Mouse (Mus musculus) testis, adult 2 months (tissue): ENCODE measurements around the gene 4930556J24Rik. TPM values are rescaled to one million over a fixed set of nuclear protein-coding genes. Genes with fewer than 3 reads are reported as not detected.
"Not testable (repeated sequence)": the region's sequence is repeated elsewhere in the genome, so short reads cannot be mapped to it uniquely, and the experiment has no call there.

Experiments
- H3K27ac ChIP-seq: fragments of 200-500 bp; 2 replicates; pipeline ENCODE4 v1.5.1; 2012; ENCODE audit warnings: low read depth, low read length; ENCODE audit not compliant: control insufficient read depth, insufficient read depth
- H3K27me3 ChIP-seq: fragments of 200-500 bp; 2 replicates; pipeline ENCODE4 v1.6.1; 2012; ENCODE audit warnings: mild to moderate bottlenecking, low read length, moderate library complexity; ENCODE audit not compliant: control insufficient read depth, insufficient read depth
- H3K36me3 ChIP-seq: fragments of 200-500 bp; 2 replicates; pipeline ENCODE4 v1.6.1; 2012; ENCODE audit warnings: mild to moderate bottlenecking, low read length; ENCODE audit not compliant: control insufficient read depth, insufficient read depth
- H3K4me1 ChIP-seq: fragments of 200-500 bp; 2 replicates; pipeline ENCODE4 v1.6.1; 2012; ENCODE audit warnings: low read length; ENCODE audit not compliant: control insufficient read depth, insufficient read depth
- H3K4me3 ChIP-seq: fragments of 200-500 bp; 2 replicates; pipeline ENCODE4 v1.5.1; 2012; ENCODE audit warnings: low read depth, mild to moderate bottlenecking, low read length, moderate library complexity, mixed read lengths; ENCODE audit not compliant: control insufficient read depth
- CTCF ChIP-seq: fragments of 200-500 bp; IDR thresholded peaks from 2 replicates; pipeline ENCODE4 v1.5.1; 2012; ENCODE audit warnings: low read depth, mild to moderate bottlenecking, inconsistent platforms, low read length, moderate library complexity; ENCODE audit not compliant: control insufficient read depth, insufficient read depth, insufficient replicate concordance
- POLR2A ChIP-seq: fragments of 200-500 bp; IDR thresholded peaks from 2 replicates; pipeline ENCODE4 v1.6.1; 2012; ENCODE audit warnings: low read depth, mild to moderate bottlenecking, inconsistent platforms, low read length, moderate library complexity; ENCODE audit not compliant: control insufficient read depth
- polyA plus RNA-seq: library from polyadenylated mRNA; depleted of rRNA; stranded (reverse); fragments of >200 nt; gene quantifications from 2 replicates; pipeline ENCODE4 v1.2.3, GENCODE M21; 2012

Gene 4930556J24Rik
- polyA plus RNA-seq, 1 experiment: 1.6 TPM

DNA sequence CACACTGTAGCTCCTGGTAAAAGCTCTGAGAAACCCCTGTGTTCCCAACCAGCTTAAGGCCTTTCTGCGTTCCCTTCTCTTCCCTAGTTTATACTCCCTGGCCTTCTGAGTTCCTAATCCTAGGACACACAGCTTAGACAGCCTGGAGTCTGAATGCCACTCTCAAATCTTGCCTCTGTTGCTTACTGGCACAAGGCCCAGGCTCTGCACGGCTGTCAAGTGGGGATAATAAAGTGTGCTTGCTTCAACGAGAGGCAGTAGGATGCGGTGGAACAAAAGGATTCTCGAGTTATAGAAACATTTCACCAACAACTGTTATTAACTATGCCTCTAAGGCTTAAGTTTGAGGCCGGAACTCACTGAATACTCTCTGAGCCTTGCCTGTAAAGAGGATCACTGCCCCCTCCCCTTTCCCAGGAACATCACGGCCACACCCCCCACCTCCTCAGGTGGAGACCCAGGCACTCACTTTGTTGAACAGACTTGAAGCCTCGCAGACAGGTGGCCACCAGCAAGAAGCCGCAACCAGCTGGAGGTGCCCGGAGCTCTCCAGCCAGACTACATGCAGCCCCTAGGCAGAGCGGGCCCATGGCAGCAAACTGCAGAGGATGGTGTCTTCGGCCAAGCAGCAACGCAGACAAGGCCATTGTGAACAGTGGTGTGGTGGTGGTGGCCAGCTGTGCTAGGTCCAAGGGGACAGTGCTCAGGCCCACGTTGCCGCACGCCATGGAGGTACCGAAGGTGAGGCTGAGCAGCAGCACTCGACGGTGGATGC, 64.3 kb downstream of the 4930556J24Rik start:
- Histone ChIP-seq H3K36me3 (no peaks in the 10 kb centered on the region), H3K27me3 (0 out of 2 replicates have a peak, but pooled peaks cover 3% of the 10 kb centered on the region), H3K27ac (no peak overlapping the region), H3K4me3 (peak overlapping the region; percentile 68), H3K4me1 (peaks cover 17% of the 10 kb centered on the region)
- TF ChIP-seq POLR2A: no peak
- no peak for TF ChIP-seq CTCF

DNA sequence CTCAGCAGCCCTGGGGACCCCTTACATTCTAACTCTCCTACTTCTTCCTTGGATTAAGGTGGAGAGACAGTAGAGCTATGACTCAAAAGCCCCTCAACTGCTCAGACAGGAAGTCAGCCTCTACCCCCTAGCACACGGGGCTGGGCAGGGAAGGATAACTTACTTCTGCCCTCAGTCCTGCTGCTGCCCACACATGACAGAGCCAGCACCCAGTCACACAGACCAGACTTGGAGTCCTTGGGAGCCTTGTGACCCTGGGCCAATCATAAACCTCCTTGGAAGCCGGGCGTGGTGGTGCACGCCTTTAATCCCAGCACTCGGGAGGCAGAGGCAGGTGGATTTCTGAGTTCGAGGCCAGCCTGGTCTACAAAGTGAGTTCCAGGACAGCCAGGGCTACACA, 65.1 kb downstream of the 4930556J24Rik start:
- H3K27me3 ChIP-seq, H3K36me3 ChIP-seq, H3K27ac ChIP-seq, H3K4me3 ChIP-seq: not testable (repeated sequence)
- peaks cover 17% of the 10 kb centered on the region for H3K4me1 ChIP-seq

DNA sequence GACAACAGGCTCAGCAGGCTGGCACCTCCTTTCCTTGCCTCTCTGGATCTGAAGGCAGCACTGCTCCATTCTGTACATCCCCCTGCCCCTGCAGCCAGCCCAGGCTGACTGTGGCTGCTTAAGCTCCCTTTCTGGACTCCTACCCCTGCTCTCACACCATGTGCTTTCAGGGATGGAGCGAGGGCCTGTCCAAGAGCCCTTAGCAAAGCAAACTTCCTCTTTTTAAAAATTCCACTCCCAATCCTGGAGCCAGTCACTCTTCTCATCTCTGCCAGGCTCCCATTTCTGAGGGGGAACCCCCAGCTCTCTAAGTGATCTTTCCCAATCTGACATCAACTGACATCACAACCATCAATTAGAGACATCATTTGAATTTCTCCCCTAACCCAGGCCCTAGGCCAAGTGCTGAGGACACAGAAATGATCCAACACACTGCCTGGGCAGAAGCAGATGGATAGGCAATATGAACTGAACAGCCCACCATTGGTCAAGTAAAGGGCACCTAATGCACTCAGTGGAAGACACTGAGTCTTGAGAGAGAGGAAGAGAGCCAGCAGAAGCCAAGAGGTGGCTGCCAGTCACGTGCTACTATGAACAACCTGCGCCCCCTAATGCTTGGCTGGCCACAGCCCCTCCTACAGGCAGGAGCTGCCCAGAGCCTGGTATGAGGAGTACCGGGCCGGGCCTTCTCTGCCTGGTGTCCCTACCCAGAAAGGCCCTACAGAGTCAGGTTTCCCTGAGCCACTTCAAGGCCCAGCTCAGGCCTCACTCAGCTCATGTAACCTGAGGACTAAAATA, 65.9 kb downstream of the 4930556J24Rik start:
- TF ChIP-seq CTCF: no peak
- no peak for TF ChIP-seq POLR2A
- H3K4me3 ChIP-seq: no peak overlapping the region
- H3K4me1 ChIP-seq: peaks cover 17% of the 10 kb centered on the region
- H3K27me3 ChIP-seq: 0 out of 2 replicates have a peak, but pooled peaks cover 3% of the 10 kb centered on the region
- no peak overlapping the region for H3K27ac ChIP-seq
- no peaks in the 10 kb centered on the region for H3K36me3 ChIP-seq

DNA sequence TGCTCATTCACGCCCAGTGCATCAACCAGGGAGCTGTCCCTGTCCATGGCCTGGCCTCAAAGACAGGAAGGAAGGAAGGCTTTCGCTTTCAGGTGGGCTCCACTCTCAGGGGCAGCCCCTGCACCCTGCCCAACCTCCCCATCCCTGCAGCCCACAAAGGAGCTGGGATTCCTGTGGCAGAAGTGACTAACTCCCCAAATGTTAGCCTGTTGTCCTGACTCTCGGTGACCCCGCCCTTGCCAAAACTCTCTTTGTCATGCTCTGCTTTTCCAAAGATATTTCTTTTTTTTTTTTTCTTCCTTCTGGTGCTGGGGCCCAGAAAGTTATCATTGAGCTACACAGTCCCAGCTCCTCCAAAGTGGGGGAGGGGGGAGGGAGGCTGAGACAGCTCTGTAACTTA, 67.3 kb downstream of the 4930556J24Rik start:
- no peaks in the 10 kb centered on the region for H3K36me3 ChIP-seq
- H3K4me1 ChIP-seq: peaks cover 15% of the 10 kb centered on the region
- no peak overlapping the region for H3K27ac ChIP-seq
- H3K27me3 ChIP-seq: 0 out of 2 replicates have a peak, but pooled peaks cover 3% of the 10 kb centered on the region
- no peak for TF ChIP-seq POLR2A
- TF ChIP-seq CTCF: no peak
- no peak overlapping the region for H3K4me3 ChIP-seq

DNA sequence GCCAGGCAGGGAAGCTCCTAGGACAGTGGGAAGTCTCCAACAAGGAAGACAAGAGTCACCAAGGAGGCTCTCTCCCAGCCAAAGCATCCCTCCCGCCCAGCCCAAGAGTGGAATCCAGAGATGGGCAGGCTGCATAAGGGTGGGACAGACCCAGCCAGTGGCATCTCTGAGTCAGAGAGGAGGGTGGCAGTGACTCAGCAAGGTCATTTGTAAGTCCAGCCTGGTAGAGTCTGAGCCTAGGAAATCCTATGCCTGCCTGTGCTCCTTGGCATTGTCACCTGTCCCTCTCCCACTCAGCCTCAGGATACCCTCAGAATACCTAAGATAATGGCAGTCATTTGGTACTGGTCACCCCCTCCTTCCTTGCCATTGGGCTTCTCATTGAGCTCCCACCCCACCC, 71.1 kb downstream of the 4930556J24Rik start:
- no peak for TF ChIP-seq POLR2A
- TF ChIP-seq CTCF: no peak

DNA sequence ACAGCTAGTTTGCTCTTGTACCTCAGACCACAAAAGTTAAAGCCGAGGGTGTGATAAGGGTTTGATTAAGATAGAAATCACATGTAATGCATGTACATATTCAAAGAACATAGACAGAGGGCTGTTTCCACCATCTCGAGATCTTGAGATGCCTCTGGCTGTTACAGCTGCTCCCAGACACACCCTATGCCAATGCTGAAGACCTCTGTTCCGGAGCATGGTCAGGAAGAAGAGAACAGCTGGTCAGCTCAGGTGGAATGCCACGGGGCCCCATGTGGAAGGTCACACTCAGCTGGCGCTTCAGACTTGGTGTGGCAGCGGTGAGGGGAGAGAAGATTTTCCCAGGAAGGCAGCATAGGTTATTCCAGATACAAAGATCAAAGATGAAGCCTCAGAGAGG, 71.9 kb downstream of the 4930556J24Rik start:
- Histone ChIP-seq H3K27ac (no peak overlapping the region), H3K27me3 (no peaks in the 10 kb centered on the region)
- TF ChIP-seq CTCF (no peak), POLR2A (no peak)

More for the DNA sequence above, 71.1 kb downstream of the 4930556J24Rik start:
- Histone ChIP-seq H3K4me3 (no peak overlapping the region), H3K27me3 (no peaks in the 10 kb centered on the region), H3K36me3 (no peaks in the 10 kb centered on the region), H3K4me1 (no peaks in the 10 kb centered on the region; the same call in 1 of the 2 replicates), H3K27ac (no peak overlapping the region)

DNA sequence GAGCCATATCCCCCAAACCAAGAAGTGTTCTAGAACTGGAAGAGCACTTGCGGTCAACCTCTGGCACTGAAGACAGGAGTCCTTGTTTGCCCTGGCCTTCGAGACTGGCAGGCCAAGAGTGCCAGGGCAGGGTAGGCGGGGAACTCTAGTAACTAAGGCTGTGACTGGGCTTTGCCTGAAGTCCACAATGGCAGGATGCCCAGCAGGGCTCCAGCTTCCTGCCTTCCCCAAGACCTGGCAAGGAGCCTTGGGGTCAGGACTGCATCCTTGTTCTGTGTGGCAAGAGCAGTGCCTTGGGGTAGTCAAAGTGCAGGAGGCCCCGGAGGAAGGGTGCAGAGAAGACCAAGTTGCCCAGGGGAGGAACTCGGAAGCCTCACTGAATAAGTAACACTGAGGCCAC, 73.5 kb downstream of the 4930556J24Rik start:
- no peak overlapping the region for H3K4me3 ChIP-seq
- H3K27me3 ChIP-seq: no peaks in the 10 kb centered on the region
- H3K4me1 ChIP-seq: no peaks in the 10 kb centered on the region; the same call in 1 of the 2 replicates
- no peaks in the 10 kb centered on the region for H3K36me3 ChIP-seq
- no peak for TF ChIP-seq CTCF
- TF ChIP-seq POLR2A: no peak
- H3K27ac ChIP-seq: no peak overlapping the region

More for the DNA sequence above, 71.9 kb downstream of the 4930556J24Rik start:
- Histone ChIP-seq H3K36me3 (no peaks in the 10 kb centered on the region), H3K4me3 (no peak overlapping the region), H3K4me1 (no peaks in the 10 kb centered on the region; the same call in 1 of the 2 replicates)
